Mouse (Mus musculus) forebrain, embryonic 16.5 days (tissue): ENCODE results near the gene Ino80. TPM values are rescaled to one million over a fixed set of nuclear protein-coding genes. Genes with fewer than 3 reads are reported as not detected.

Experiments
- ATAC-seq: fragments of 200-750 bp; cut with Nextera tagmentation; 2 replicates; pipeline ENCODE4 v1.8.0; 2017; ENCODE audit warnings: mild to moderate bottlenecking, moderate library complexity
- H3K27ac ChIP-seq: fragments of 300-500 bp; sonication (generic); 2 replicates; pipeline ENCODE4 v1.5.1; 2014; ENCODE audit warnings: low read length, control low read depth
- H3K27me3 ChIP-seq: fragments of 300-500 bp; sonication (generic); replicated peaks from 2 replicates; pipeline ENCODE4 v1.6.1; 2014; ENCODE audit warnings: low read length; ENCODE audit not compliant: control insufficient read depth, insufficient read depth
- H3K36me3 ChIP-seq: fragments of 300-500 bp; sonication (generic); 2 replicates; pipeline ENCODE4 v1.6.1; 2014; ENCODE audit not compliant: control insufficient read depth, insufficient read depth
- H3K4me1 ChIP-seq: fragments of 300-500 bp; sonication (generic); replicated peaks from 2 replicates; pipeline ENCODE4 v1.6.1; 2014; ENCODE audit warnings: low read length; ENCODE audit not compliant: control insufficient read depth, insufficient read depth
- H3K4me2 ChIP-seq: fragments of 300-500 bp; sonication (generic); 2 replicates; pipeline ENCODE4 v1.6.1; 2014; ENCODE audit warnings: mild to moderate bottlenecking, low read length, control low read depth
- H3K4me3 ChIP-seq: fragments of 300-500 bp; sonication (generic); replicated peaks from 2 replicates; pipeline ENCODE4 v1.5.1; 2014; ENCODE audit warnings: mild to moderate bottlenecking, low read length, control low read depth
- H3K9ac ChIP-seq: fragments of 300-500 bp; sonication (generic); replicated peaks from 2 replicates; pipeline ENCODE4 v1.6.1; 2014; ENCODE audit warnings: low read depth, low read length, control low read depth
- H3K9me3 ChIP-seq: fragments of 300-500 bp; sonication (generic); 2 replicates; pipeline ENCODE4 v1.6.1; 2016; ENCODE audit warnings: low read length; ENCODE audit not compliant: control insufficient read depth
- WGBS: fragments of 180-500 bp; shearing (Covaris S2); extraction: QIAGEN DNeasy Blood & Tissue Kit; methylation state at CpG from one replicate; pipeline ENCODE4 v1.1.7; 2014; 5-methylcytosine and 5-hydroxymethylcytosine counted together
- polyA plus RNA-seq: library from polyadenylated mRNA; unstranded; fragments of >200 nt; fragmentation: Nextera tagmentation; extraction: Ambion mirVana; gene quantifications from 2 replicates; pipeline ENCODE4 v1.2.1, GENCODE M21; 2015

Ino80 gene
- polyA plus RNA-seq, 1 experiment from 2014 or later = 4.0 TPM

DNA sequence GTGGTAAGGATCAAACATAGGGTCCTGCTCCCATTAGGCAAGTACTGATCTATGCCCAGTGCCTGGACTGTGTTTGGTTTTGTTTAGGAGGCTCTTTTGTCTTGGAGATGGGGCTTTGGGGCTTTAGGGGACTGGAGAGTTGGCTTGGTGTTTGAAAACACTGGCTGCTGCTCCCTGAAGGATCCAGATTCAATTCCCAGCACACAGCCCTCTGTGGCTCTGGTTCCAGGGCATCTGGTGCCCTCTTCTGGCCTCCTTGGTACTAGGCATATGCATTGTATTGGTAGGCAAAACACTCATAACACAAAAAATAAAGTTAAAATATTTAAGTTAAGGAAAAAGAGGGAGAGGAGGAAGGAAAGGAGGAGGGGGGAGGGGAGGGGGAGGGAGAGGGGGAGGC, 29.6 kb upstream of the Ino80 start:
- Histone ChIP-seq H3K9me3 (no peaks in the 10 kb centered on the region), H3K4me1 (no peaks in the 10 kb centered on the region), H3K27me3 (no peaks in the 10 kb centered on the region), H3K36me3 (no peaks in the 10 kb centered on the region), H3K9ac (no peak overlapping the region), H3K4me2 (no peak overlapping the region), H3K27ac (no peak overlapping the region), H3K4me3 (no peak overlapping the region)
- ATAC-seq = no peak

DNA sequence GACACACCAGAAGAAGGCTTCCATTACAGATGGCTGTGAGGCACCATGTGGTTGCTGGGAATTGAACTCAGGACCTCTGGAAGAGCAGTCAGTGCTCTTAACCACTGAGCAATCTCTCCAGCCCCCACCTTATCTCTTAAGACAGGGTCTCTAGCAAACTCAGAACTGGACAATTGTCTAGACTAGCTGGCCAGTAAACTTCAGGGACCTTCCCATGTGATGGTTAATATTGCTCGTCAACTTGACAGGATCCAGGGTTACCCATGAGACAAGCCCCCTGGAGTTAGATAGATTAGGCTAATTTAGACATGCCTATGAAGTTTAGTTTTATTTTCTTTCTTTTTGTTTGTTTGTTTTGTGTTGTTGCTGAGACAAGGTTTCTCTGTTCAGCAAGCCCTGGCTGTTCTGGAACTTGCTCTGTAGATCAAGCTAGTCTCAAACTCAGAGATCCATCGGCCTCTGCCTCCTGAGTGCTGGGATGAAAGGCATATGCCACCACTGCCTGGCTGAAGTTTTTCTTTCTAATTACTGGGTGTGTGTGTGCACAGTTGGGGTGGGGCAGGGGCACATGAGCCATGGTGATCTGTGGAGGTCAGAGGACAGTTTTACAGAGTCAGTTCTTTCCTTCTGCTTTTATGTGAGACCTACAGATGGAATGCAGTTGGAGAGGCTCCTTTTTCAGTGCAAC, 23.6 kb upstream of the Ino80 start:
- Histone ChIP-seq H3K27ac (no peak overlapping the region), H3K27me3 (no peaks in the 10 kb centered on the region), H3K9ac (no peak overlapping the region), H3K4me2 (no peak overlapping the region), H3K9me3 (no peaks in the 10 kb centered on the region), H3K4me1 (no peaks in the 10 kb centered on the region), H3K36me3 (no peaks in the 10 kb centered on the region), H3K4me3 (no peak overlapping the region)
- ATAC-seq = no peak
- WGBS = 86% methylated on average over 2 of the region's 2 CpGs

DNA sequence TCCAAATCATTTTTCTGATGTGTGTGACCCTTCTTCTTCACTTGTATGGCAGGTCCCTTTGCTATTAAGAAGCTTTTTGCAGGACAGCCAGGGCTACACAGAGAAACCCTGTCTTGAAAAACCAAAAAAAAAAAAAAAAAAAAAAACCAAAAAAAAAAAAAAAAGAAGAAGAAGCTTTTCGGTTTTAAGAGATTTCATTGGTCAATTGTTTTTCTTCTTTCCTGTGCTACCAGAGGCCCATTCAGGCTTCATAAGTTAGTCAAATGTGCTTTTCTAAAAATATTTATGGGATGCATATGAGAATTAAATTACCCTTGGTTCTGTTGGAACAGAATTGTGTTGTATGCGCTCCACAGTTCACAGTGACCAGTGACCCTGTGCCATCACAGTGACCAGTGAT, 21.4 kb upstream of the Ino80 start:
- H3K4me3 ChIP-seq = no peak overlapping the region
- WGBS = 87% methylated on average over 2 of the region's 2 CpGs
- ATAC-seq = no peak

GRCm38 (mm10) chr2:119496082-119496481, 18.6 kb upstream of the Ino80 start:
- no peaks in the 10 kb centered on the region for H3K27me3 ChIP-seq
- no peak overlapping the region for H3K4me2 ChIP-seq
- WGBS = 96% methylated on average over 2 of the region's 2 CpGs

More for the DNA sequence above, 21.4 kb upstream of the Ino80 start:
- Histone ChIP-seq H3K36me3 (no peaks in the 10 kb centered on the region), H3K4me2 (no peak overlapping the region), H3K9ac (no peak overlapping the region), H3K27ac (no peak overlapping the region), H3K4me1 (no peaks in the 10 kb centered on the region), H3K27me3 (no peaks in the 10 kb centered on the region), H3K9me3 (no peaks in the 10 kb centered on the region)

GRCm38 (mm10) chr2:119491953-119492352, 14.5 kb upstream of the Ino80 start:
- Histone ChIP-seq H3K4me3 (no peak overlapping the region), H3K27ac (no peak overlapping the region), H3K9me3 (no peaks in the 10 kb centered on the region), H3K9ac (no peak overlapping the region), H3K4me1 (no peaks in the 10 kb centered on the region), H3K27me3 (no peaks in the 10 kb centered on the region), H3K4me2 (no peak overlapping the region), H3K36me3 (no peaks in the 10 kb centered on the region)
- ATAC-seq = no peak
- 54% methylated on average over 5 of the region's 5 CpGs for WGBS

More at GRCm38 (mm10) chr2:119496082-119496481, 18.6 kb upstream of the Ino80 start:
- Histone ChIP-seq H3K4me3 (no peak overlapping the region), H3K36me3 (no peaks in the 10 kb centered on the region), H3K9ac (no peak overlapping the region), H3K27ac (no peak overlapping the region), H3K4me1 (no peaks in the 10 kb centered on the region), H3K9me3 (no peaks in the 10 kb centered on the region)
- no peak for ATAC-seq

DNA sequence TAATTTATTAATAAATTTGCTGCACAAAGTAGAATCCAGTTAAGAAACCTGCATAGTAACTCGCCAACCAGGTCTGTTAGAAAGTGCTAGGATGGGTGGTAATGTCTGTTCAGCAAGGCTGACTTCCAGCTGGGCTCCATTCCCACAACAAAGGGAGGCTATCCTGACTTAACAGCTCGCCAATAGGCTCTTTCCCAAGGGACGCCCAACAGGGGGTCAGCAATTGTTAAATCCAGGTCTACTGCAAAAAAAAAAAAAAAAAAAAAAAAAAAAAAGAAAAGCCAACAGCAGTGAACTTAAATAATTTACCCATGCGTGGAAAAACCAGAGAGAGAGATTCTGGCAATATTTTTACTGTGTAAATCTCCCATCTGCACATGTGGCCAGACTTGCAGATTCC, 9.0 kb upstream of the Ino80 start:
- no peak for ATAC-seq
- 7% methylated on average over 4 of the region's 4 CpGs for WGBS
- H3K9ac ChIP-seq = no peak overlapping the region
- H3K27me3 ChIP-seq = no peaks in the 10 kb centered on the region
- H3K9me3 ChIP-seq = no peaks in the 10 kb centered on the region
- H3K4me3 ChIP-seq = no peak overlapping the region
- no peaks in the 10 kb centered on the region for H3K4me1 ChIP-seq
- H3K4me2 ChIP-seq = no peak overlapping the region
- no peak overlapping the region for H3K27ac ChIP-seq
- H3K36me3 ChIP-seq = no peaks in the 10 kb centered on the region

GRCm38 (mm10) chr2:119482307-119482706, 4.8 kb upstream of the Ino80 start:
- 94% methylated on average over 1 of the region's 1 CpGs for WGBS
- no peaks in the 10 kb centered on the region for H3K27me3 ChIP-seq
- H3K4me3 ChIP-seq = no peak overlapping the region
- H3K27ac ChIP-seq = no peak overlapping the region
- H3K9ac ChIP-seq = no peak overlapping the region
- no peak for ATAC-seq
- H3K4me1 ChIP-seq = peaks cover 8% of the 10 kb centered on the region
- no peaks in the 10 kb centered on the region for H3K36me3 ChIP-seq
- no peak overlapping the region for H3K4me2 ChIP-seq
- no peaks in the 10 kb centered on the region for H3K9me3 ChIP-seq

DNA sequence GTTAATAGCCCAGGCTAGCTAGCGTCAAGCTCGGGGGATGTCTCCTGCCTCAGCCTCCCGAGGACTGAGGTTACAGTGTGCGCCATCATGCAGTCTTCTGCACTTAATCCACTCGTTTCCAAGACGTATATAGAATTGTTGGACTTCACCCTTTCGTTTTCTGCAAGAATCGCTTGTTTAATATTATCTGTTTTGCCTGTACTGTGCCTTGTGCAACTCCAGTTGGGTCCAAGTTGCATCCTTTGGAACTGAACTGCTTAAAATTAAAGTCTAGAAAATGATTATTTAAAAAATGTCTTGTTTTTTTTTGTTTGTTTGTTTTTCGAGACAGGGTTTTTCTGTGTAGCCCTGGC, 886 bp upstream of the Ino80 start:
- Histone ChIP-seq H3K4me1 (peaks cover 26% of the 10 kb centered on the region), H3K9ac (peak overlapping the region; percentile 84), H3K36me3 (no peaks in the 10 kb centered on the region), H3K9me3 (no peaks in the 10 kb centered on the region), H3K27ac (peak overlapping the region; percentile 86), H3K4me2 (peak overlapping the region; percentile 70), H3K4me3 (peak overlapping the region; percentile 98), H3K27me3 (no peaks in the 10 kb centered on the region)
- WGBS = 13% methylated on average over 9 of the region's 9 CpGs
- no peak for ATAC-seq

DNA sequence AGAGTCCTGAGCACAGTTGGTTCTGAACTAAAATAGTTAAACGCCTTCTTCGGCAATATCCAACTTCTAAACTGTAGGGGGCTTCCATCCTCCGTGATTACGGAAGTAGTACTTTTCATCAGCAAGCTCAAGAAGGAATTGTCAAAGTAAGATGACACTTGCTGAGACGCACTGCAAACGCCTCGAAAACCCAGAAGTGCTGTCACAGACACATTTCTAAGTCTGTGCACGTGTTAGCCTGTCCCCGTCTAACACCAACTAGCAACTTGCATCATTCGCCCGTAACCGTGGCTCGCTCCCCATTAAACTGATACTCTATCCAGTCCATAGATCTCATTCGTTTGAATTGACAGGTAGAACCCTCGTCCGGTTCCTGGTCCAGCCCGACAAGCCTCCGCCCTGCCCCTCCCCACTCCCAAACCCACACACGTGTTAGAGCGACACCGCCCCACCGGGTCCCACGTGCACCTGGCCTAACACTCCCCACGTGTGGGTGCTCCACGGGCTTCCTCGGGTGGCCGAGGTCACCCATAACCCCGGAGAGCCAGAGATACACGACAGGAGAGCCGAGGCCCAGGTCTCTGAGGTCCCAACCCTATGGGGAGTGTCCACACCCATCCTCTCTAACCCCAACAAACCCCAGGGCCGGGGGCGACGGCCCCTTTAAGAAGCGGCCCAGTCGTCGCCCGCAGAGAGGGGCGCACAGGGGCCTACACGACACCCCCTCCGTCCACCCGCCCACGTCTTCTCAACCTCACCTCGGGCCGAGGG, 681 bp downstream of the Ino80 start:
- peak overlapping the region; percentile 98 for H3K4me3 ChIP-seq
- under 1% methylated on average over 43 of the region's 44 CpGs for WGBS
- H3K4me1 ChIP-seq = peaks cover 26% of the 10 kb centered on the region
- no peaks in the 10 kb centered on the region for H3K36me3 ChIP-seq
- H3K27ac ChIP-seq = peak overlapping the region; percentile 97
- H3K9me3 ChIP-seq = no peaks in the 10 kb centered on the region
- peak; percentile 66 for ATAC-seq
- H3K4me2 ChIP-seq = peak overlapping the region; percentile 88
- no peaks in the 10 kb centered on the region for H3K27me3 ChIP-seq
- peak overlapping the region; percentile 97 for H3K9ac ChIP-seq
